Mouse (Mus musculus) liver, embryonic 18 days (tissue): ENCODE measurements around the gene Gtf2i. TPM values are rescaled to one million over a fixed set of nuclear protein-coding genes. Genes with fewer than 3 reads are reported as not detected.

Experiments
- polyA plus RNA-seq: library from polyadenylated mRNA; depleted of rRNA; stranded (reverse); fragments of >200 nt; gene quantifications from 2 replicates; pipeline ENCODE4 v1.2.3, GENCODE M21; 2012; rRNA removed

Gene Gtf2i
- 28.1 and 32.9 TPM in 2 replicates for polyA plus RNA-seq

DNA sequence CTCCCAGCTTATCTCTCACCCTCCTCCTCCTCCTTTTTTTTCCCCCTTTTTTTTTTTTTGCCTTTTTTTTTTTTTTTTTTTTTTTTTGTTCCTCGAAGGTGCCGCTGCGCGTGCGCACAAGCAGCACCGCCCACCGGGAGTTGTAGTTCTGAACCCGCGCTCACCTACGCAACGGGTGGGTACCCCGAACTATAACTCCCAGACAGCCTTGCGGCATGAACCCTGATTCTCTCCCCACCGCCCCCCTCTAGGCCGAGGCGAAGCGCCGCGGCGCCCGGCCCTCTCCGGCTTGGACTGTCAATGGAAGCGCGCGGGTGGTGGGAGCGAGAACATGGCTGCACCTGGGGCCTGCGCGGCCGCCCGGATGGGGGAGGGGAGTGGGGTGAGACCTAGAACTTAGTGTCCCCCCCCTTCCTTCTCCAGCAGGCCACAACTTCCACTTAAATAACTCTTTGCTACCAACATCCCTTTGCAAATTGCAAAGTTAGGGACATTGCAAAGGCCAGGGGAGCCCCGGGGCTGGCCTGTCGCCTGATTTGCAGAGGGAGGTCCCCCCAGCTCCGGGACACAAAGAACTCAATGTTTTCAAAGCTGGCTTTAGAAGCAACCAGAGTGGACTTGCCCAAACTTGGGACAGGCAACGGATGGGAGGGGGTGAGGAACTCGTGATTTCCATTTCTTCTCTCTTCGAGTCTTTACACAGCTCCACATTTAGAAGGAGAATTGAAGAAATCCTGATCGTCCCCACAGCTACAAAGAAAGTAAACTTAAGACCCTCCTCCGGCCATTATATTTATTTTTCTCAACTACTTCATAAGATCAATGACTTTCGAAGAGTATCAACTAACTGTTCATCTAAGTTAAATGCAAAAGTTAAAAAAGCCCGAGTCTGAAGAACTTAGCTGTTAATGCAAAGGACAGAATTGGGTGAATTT is at the start of gene Gtf2i:
Gtf2i (minus strand) TSS at position 73 of the 935 bp plus-strand sequence.

DNA sequence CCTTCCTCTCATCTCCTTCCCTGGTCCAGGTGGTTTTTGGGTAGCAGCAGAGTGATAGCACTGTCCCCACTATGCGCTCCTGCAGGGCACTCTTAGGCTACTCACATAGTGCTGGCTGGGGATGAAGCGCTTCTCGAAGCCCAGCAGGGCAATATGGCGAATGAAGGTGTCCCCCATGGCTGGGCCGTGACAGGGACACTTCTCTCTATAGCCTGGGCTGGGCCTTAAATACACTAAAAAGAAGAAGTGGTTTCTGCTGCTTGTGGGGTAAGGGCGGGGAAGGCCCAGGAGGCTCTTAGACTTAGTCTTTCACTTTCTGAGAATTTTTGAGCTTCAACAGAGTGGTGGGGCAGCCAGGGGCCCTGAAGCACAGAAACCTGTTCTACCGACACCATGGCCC is 85.2 kb downstream of the Gtf2i start, which contains the start of gene Ncf1:
Ncf1 (minus strand) TSS at position 235 of the 400 bp plus-strand sequence.

Other genes with a start within 250 kb of the Gtf2i start
- 0.26 TPM in 2 replicates for gene Castor2, start 215.0 kb downstream of the Gtf2i start, polyA plus RNA-seq
- gene Rcc1l, start 138.0 kb downstream of the Gtf2i start, polyA plus RNA-seq, result 5.7 and 6.2 TPM in 2 replicates
- gene Gtf2ird2, start 130.7 kb downstream of the Gtf2i start, polyA plus RNA-seq, result 2.3 and 3.1 TPM in 2 replicates
- 44.6 and 58.9 TPM in 2 replicates for gene Ncf1, start 85.1 kb downstream of the Gtf2i start, polyA plus RNA-seq
- gene Gtf2ird1, start 142.0 kb upstream of the Gtf2i start, polyA plus RNA-seq, result 8.5 and 11.0 TPM in 2 replicates
- gene Clip2, start 237.7 kb upstream of the Gtf2i start, polyA plus RNA-seq, result 1.2 and 1.4 TPM in 2 replicates
- not detected in 2 replicates for gene Syna, start 245.4 kb upstream of the Gtf2i start, polyA plus RNA-seq